Mouse (Mus musculus): ENCODE results near the gene Lrrk1.

Lrrk1 gene

GRCm38 (mm10) chr7:66387813-66388521 is at the start of gene Lrrk1:
Gene Lrrk1 (minus strand): TSS chr7:66388350.
- peak; percentile 46 for DNase-seq (ENCODE audit: low read depth)

- DNase-seq (ENCODE audit: low read depth) = peak; percentile 67
Observed at GRCm38 (mm10) chr7:66434453-66434935, 46.3 kb upstream of the Lrrk1 start.

- peak; percentile 23 for DNase-seq (ENCODE audit: low read depth)
Observed at GRCm38 (mm10) chr7:66427437-66428161, 39.4 kb upstream of the Lrrk1 start, which contains the start of gene Aldh1a3. Gene Aldh1a3 (minus strand): TSS chr7:66427517.

- no peak for DNase-seq (ENCODE audit: low read depth)
Observed at GRCm38 (mm10) chr7:66427053-66427436, 38.9 kb upstream of the Lrrk1 start.

GRCm38 (mm10) chr7:66421903-66422302 is 33.8 kb upstream of the Lrrk1 start:
- DNase-seq (ENCODE audit: low read depth) = no peak

DNA sequence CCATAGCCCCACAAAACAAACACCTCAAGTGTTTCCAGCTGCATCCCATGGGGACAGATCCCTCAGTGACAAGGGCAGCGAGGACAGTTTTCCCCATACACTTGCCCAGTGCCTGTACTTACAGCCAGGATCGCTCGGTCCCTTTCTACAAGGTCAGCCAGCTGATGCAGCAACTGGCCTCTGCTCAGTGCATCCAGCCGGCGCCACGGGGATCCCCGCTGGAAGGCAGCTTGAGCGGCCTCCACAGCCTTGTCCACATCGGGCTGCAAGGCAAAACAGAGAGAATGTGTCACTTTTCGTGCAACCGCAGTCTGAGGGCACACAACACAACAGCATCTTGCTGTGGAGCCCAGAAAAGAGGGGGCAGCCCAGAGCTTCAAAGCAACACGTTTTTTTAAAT is 30.8 kb upstream of the Lrrk1 start:
- no peak for DNase-seq (ENCODE audit: low read depth)

DNA sequence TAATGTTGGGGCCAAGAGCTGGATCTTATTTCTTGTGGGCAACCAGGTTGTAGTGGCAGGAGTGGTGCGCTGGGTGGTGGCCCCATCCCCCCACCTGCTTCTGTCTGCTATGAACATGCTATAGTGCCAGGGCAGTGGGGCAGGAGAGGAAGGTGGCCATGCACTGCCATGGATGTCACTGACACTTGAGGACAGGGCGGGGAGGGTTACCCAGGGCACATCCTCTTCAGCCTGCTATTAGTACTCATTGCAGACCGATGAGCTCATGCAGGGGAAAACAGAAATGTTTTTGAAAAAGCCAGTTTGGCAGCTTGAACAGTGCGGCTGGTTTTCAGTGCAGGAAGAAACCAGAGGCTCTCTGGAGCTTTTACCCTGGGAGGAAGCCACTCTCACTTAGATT is 28.7 kb upstream of the Lrrk1 start:
- no peak for DNase-seq (ENCODE audit: low read depth)

GRCm38 (mm10) chr7:66413093-66413492 is 24.9 kb upstream of the Lrrk1 start:
- no peak for DNase-seq (ENCODE audit: low read depth)

- peak; percentile 21 for DNase-seq (ENCODE audit: low read depth)
Observed at GRCm38 (mm10) chr7:66409433-66409832, 21.3 kb upstream of the Lrrk1 start.

GRCm38 (mm10) chr7:66406971-66407370 is 18.8 kb upstream of the Lrrk1 start:
- no peak for DNase-seq (ENCODE audit: low read depth)

DNA sequence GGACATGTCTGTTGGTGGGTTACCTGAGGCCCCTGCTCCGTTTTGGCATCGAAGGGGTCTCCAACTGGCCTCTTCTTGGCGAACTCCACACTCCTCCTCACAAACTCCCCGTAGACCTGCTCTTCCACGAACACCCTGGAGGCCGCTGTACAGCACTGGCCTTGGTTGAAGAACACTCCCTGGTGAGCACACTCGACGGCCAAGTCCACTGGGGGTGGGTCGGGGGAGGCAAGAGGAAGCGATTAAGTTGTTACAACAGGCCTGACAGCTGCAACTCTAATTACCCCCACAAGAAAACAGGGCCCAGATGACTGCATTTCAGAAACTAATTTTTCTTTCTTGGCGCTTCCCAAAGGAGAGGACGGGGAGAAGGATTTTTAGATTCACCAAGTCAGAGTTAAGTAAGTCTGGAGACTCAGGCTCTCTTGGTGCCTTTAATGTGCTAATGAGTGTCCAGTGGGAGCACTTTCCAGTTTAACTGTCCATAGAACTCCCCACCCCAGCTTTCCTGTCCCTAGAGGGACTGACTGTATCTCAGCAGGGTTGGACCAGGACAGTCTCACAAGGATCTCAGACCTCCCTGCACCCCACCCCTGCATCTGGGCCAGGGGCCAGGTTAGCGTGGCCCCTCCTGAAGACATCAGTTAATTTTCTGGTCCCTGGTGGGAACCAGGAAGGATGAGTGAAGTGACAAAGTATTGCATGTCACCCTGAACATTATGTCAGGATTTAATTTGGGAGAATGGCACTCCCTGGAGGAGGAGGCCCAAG is 18.0 kb upstream of the Lrrk1 start:
- DNase-seq (ENCODE audit: low read depth) = no peak

DNA sequence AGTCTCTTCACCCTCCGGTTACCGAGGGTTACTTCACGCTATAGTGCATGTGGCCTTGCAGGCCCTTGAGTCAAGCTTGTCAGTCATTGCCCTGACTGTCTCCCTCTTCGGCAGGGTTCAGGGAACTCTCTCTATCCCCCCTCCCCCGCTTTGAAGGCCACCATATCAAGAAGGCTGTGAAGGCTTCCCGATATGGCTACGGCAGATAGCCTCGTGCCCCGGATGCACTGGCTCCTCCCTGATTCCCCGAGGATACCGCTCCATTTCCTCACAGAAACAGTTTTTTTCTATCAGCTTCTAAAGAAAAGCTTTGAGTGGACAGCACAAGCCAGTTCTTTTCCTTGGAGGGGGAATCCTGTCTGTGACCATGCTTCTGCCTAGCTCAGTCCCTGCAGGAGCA is 17.4 kb upstream of the Lrrk1 start:
- no peak for DNase-seq (ENCODE audit: low read depth)

DNA sequence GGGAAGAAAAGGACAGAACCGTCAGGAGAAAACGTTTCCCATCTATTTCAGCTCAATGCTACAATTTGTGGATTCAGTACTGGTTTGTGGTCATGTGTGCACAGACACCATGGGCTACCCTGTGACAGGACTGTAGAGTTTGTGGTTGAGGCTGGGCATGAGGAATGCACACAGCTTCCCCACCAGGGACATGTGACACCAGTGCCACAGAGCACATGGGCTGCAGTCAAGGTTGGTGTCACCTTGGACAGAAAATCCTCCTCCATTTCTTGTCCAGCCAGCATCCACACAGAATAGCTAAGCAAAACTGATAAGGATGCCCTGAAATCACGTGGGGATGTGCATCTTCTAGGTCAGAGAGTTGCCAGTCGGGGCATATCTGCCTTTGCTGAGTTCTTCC is 16.7 kb upstream of the Lrrk1 start:
- DNase-seq (ENCODE audit: low read depth) = no peak

- DNase-seq (ENCODE audit: low read depth) = no peak
Observed at GRCm38 (mm10) chr7:66404141-66404540, 16.0 kb upstream of the Lrrk1 start.

- no peak for DNase-seq (ENCODE audit: low read depth)
Observed at GRCm38 (mm10) chr7:66402876-66403275, 14.7 kb upstream of the Lrrk1 start.

DNA sequence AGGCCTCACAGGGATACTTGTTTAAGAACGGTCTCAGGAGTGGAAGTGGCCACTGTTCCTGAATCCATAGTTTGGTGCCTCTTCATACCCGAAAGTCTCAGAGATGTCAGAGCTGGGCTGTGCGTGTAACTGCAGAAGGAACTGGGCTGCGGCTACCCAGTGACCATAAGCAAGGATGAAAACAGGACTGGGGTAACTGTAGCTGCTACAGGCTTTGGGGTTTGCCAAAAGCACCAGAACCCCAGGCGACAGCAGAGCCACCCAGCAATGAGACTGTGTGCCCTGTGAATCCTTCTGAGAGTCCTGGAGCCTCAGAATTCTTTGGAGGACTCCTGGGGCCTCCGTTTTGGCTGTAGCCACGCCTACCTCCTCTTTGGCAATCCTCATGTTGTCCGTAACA is 13.5 kb upstream of the Lrrk1 start:
- no peak for DNase-seq (ENCODE audit: low read depth)

GRCm38 (mm10) chr7:66397288-66397687 is 9.1 kb upstream of the Lrrk1 start:
- no peak for DNase-seq (ENCODE audit: low read depth)

- peak; percentile 70 for DNase-seq (ENCODE audit: low read depth)
Observed at GRCm38 (mm10) chr7:66388621-66389532, 727 bp upstream of the Lrrk1 start.

DNA sequence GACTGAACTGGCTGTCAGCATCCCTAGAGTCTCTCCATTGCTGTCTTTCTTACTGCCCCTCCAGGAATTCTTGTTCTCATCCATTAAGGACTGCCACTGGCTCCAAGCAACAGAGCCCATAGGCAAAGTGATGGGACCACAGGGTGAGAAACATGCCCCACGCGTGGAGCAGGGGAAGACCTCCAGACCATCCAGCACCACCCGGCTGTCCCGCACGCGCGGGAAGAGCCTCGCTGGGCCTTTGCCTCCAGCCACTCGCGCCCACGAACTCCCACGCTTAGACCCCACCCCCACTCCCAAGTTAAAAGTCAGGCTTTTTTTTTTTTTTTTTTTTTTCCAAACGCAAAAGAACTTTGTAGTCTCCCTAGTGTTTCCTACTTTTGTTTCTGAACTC is 734 bp downstream of the Lrrk1 start:
- DNase-seq (ENCODE audit: low read depth) = peak; percentile 7

DNA sequence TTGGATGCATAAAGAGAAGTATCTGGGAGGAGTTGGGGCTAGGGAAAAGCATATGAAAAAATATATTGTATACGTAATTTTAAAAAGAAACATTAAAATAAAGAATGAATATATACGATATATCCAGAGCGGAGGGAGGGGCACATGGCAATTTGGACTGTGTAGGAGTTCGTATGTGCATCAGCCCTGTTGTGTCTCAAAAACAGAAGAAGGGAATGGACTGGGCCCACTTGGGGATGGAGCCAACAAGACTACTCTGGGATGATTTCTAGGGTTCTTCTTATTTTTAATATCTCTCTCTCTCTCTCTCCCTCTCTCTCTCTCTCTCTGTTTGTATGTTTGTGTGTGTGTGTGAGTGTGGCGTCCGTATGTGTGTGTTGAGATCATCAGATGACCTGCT is 1.7 kb downstream of the Lrrk1 start:
- DNase-seq (ENCODE audit: low read depth) = no peak

GRCm38 (mm10) chr7:66385826-66386225 is 2.3 kb downstream of the Lrrk1 start:
- DNase-seq (ENCODE audit: low read depth) = no peak

GRCm38 (mm10) chr7:66384891-66385290 is 3.3 kb downstream of the Lrrk1 start:
- no peak for DNase-seq (ENCODE audit: low read depth)
